Mouse (Mus musculus) heart, postnatal 4 days (tissue): ENCODE results near the gene Nkain4. TPM values are rescaled to one million over a fixed set of nuclear protein-coding genes. Genes with fewer than 3 reads are reported as not detected.

Experiments used
- DNase-seq: peaks from one replicate; pipeline ENCODE4 v3.0.0; 2021
- microRNA-seq, 2 experiments: library from miRNA; unstranded; fragments of <30 nt; microRNA quantifications; one replicate each; pipeline ENCODE4 v1.2.0; 2021 to 2022
- total RNA-seq, 2 experiments: library from RNA; stranded (reverse); gene quantifications; 2 replicates each; pipeline ENCODE4 v1.2.3; 2021

Gene Nkain4
- total RNA-seq, 2 experiments from 2014 or later: 12.5 to 13.4 TPM

GRCm38 (mm10) chr2:180893537-180894028, 60.9 kb downstream of the Nkain4 start:
- DNase-seq: no peak

GRCm38 (mm10) chr2:180892841-180893521, 61.5 kb downstream of the Nkain4 start:
- peak; percentile 12 for DNase-seq

GRCm38 (mm10) chr2:180891835-180892323, 62.6 kb downstream of the Nkain4 start:
- DNase-seq: no peak

- no peak for DNase-seq
Observed at GRCm38 (mm10) chr2:180891075-180891834, 63.2 kb downstream of the Nkain4 start.

- DNase-seq: no peak
Observed at GRCm38 (mm10) chr2:180890422-180891074, 64.0 kb downstream of the Nkain4 start.

GRCm38 (mm10) chr2:180889921-180890280, 64.6 kb downstream of the Nkain4 start:
- DNase-seq: no peak

- DNase-seq: no peak
Observed at GRCm38 (mm10) chr2:180889271-180889920, 65.1 kb downstream of the Nkain4 start.

- DNase-seq: no peak
Observed at GRCm38 (mm10) chr2:180885270-180885669, 69.2 kb downstream of the Nkain4 start.

Small RNAs within 50 kb of the gene (microRNA-seq; reads per million reads assigned to microRNA genes)
- 0 reads per million in 2 experiments for gene Mir124a-3

Other genes starting within 250 kb of the Nkain4 start
- 10 to 100 TPM; 40.5 to 44.0 TPM for gene Dido1, start 244.7 kb downstream of the Nkain4 start, total RNA-seq
- gene Gid8, start 244.6 kb downstream of the Nkain4 start, total RNA-seq: 10 to 100 TPM; 68.5 to 69.9 TPM
- gene Slc17a9, start 229.4 kb downstream of the Nkain4 start, total RNA-seq: under 1 TPM; 0.69 to 0.88 TPM
- not detected for gene Bhlhe23, start 177.8 kb downstream of the Nkain4 start, total RNA-seq
- 10 to 100 TPM; 47.0 to 47.8 TPM for gene Ythdf1, start 33.8 kb downstream of the Nkain4 start, total RNA-seq
- not detected for gene Birc7, start 25.7 kb downstream of the Nkain4 start, total RNA-seq
- gene Arfgap1, start 12.5 kb upstream of the Nkain4 start, total RNA-seq: 10 to 100 TPM; 64.5 to 64.8 TPM
- gene Col20a1, start 31.8 kb upstream of the Nkain4 start, total RNA-seq: under 1 TPM; 0.29 to 0.33 TPM
- under 1 TPM; 0.11 to 0.17 TPM for gene Chrna4, start 88.8 kb upstream of the Nkain4 start, total RNA-seq
- gene Kcnq2, start 180.6 kb upstream of the Nkain4 start, total RNA-seq: under 1 TPM in 1 of 2 experiments, not detected in 1; 0.29 TPM
- gene Eef1a2, start 202.3 kb upstream of the Nkain4 start, total RNA-seq: 100 to 1,000 TPM; 460 to 501 TPM
- gene Ppdpf, start 232.5 kb upstream of the Nkain4 start, total RNA-seq: 10 to 100 TPM; 65.9 to 66.8 TPM
- not detected for gene Ptk6, start 248.1 kb upstream of the Nkain4 start, total RNA-seq